In genomic region chr13:55405783-55406390, GRCm38 (mm10) we compare ENCODE assay signal across 8 mouse cellular contexts. TPM values are rescaled to one million over a fixed set of nuclear protein-coding genes. Genes with fewer than 3 reads are reported as not detected.
DNase-seq lines count a peak whose midpoint lies in the region; ATAC-seq lines count a peak whose summit lies in the region.

No protein-coding gene starts in this region.

- H3K27me3 ChIP-seq in megakaryocyte, embryonic 14.5 days (replicated peaks) = peaks cover 95% of the 10 kb centered on the region

- H3K4me3 ChIP-seq in megakaryocyte, embryonic 14.5 days (replicated peaks) = peak overlapping the region; percentile 86

- H3K36me3 ChIP-seq in megakaryocyte, embryonic 14.5 days (replicated peaks; ENCODE audit: low read length) = no peaks in the 10 kb centered on the region

- H3K4me1 ChIP-seq in megakaryocyte, embryonic 14.5 days = peaks cover 29% of the 10 kb centered on the region

- DNase-seq in frontal cortex, adult 2 months (ENCODE audit: extremely low spot score in 1 of 2, low spot score in 1 of 2) = no peak
- peak; percentile 54 to 63 for DNase-seq in thymus, adult 18-20 months
- DNase-seq in thymus, postnatal 25 days = no peak
- DNase-seq in thymus, postnatal 4 days = peak; percentile 77
- no peak for DNase-seq in Muller cell, postnatal 12 days (ENCODE audit: inconsistent ontology term)
- DNase-seq in left cerebral cortex, postnatal 10 days (ENCODE audit: extremely low spot score in 1 of 2, low spot score in 2 of 2) = no peak

- peak; percentile 28; the same call in 1 of the 2 replicates for ATAC-seq in frontal cortex, adult (ENCODE audit: low TSS enrichment)

- H3K9me3 ChIP-seq in megakaryocyte, embryonic 14.5 days = 0 out of 2 replicates have a peak, but pooled peaks cover 2% of the 10 kb centered on the region

- intact Hi-C loops in left cerebral cortex, postnatal 10 days (cut with DNase I) = loop anchor here (2.0 kb wide), 1 partner anchor 111 kb away; no protein-coding TSS in a partner anchor

RNA-seq across cellular contexts. Expression of gene Slc34a1, which starts 7.9 kb away (rescaled TPM):
- 0.54 and 0.55 TPM in 2 replicates for polyA plus RNA-seq in frontal cortex, adult 2 months (2012; rRNA removed)
- polyA plus RNA-seq in megakaryocyte, embryonic 14.5 days (2012; ENCODE audit: insufficient read depth, low replicate concordance) = not detected in 2 replicates
- not detected for total RNA-seq in left cerebral cortex, postnatal 10 days (2021)

RNA-seq across cellular contexts. Expression of gene Pfn3, which starts 9.1 kb away (rescaled TPM):
- polyA plus RNA-seq in frontal cortex, adult 2 months (2012; rRNA removed) = 0.34 and 0.42 TPM in 2 replicates
- polyA plus RNA-seq in megakaryocyte, embryonic 14.5 days (2012; ENCODE audit: insufficient read depth, low replicate concordance) = not detected in 2 replicates
- under 1 TPM; 0.71 to 0.73 TPM for total RNA-seq in left cerebral cortex, postnatal 10 days (2021)

RNA-seq across cellular contexts. Expression of gene F12, which starts 20.7 kb away (rescaled TPM):
- 0.57 and 0.82 TPM in 2 replicates for polyA plus RNA-seq in frontal cortex, adult 2 months (2012; rRNA removed)
- 0.54 TPM in 1 of 2 replicates, not detected in the other for polyA plus RNA-seq in megakaryocyte, embryonic 14.5 days (2012; ENCODE audit: insufficient read depth, low replicate concordance)
- total RNA-seq in left cerebral cortex, postnatal 10 days (2021) = under 1 TPM; 0.58 to 0.87 TPM

RNA-seq across cellular contexts. Expression of gene Rgs14, which starts 36.4 kb away (rescaled TPM):
- polyA plus RNA-seq in frontal cortex, adult 2 months (2012; rRNA removed) = 32.8 and 44.1 TPM in 2 replicates
- polyA plus RNA-seq in megakaryocyte, embryonic 14.5 days (2012; ENCODE audit: insufficient read depth, low replicate concordance) = 6.2 and 8.4 TPM in 2 replicates
- 10 to 100 TPM; 19.3 to 20.6 TPM for total RNA-seq in left cerebral cortex, postnatal 10 days (2021)

RNA-seq across cellular contexts. Expression of gene Grk6, which starts 39.0 kb away (rescaled TPM):
- polyA plus RNA-seq in frontal cortex, adult 2 months (2012; rRNA removed) = 70.6 and 74.3 TPM in 2 replicates
- polyA plus RNA-seq in megakaryocyte, embryonic 14.5 days (2012; ENCODE audit: insufficient read depth, low replicate concordance) = 33.8 and 54.2 TPM in 2 replicates
- total RNA-seq in left cerebral cortex, postnatal 10 days (2021) = 10 to 100 TPM; 70.6 to 73.0 TPM

Comparison
In these comparisons a context has a peak if more than half of its experiments do, and no peak if none do; other contexts are left out.
1. DNase-seq: peak in thymus, adult 18-20 months (2 of 2) and thymus, postnatal 4 days (single experiment); none in frontal cortex, adult 2 months (0 of 2), thymus, postnatal 25 days (single experiment), Muller cell, postnatal 12 days (single experiment) and left cerebral cortex, postnatal 10 days (0 of 2).